Mouse (Mus musculus): ENCODE data around the gene Hip1r. TPM values are rescaled to one million over a fixed set of nuclear protein-coding genes. Genes with fewer than 3 reads are reported as not detected.
A peak's percentile ranks its signal among the peaks of the same experiment; 100 is the strongest.

The Hip1r gene
- polyA plus RNA-seq, 1 experiment from 2014 or later: 13.5 TPM

DNA sequence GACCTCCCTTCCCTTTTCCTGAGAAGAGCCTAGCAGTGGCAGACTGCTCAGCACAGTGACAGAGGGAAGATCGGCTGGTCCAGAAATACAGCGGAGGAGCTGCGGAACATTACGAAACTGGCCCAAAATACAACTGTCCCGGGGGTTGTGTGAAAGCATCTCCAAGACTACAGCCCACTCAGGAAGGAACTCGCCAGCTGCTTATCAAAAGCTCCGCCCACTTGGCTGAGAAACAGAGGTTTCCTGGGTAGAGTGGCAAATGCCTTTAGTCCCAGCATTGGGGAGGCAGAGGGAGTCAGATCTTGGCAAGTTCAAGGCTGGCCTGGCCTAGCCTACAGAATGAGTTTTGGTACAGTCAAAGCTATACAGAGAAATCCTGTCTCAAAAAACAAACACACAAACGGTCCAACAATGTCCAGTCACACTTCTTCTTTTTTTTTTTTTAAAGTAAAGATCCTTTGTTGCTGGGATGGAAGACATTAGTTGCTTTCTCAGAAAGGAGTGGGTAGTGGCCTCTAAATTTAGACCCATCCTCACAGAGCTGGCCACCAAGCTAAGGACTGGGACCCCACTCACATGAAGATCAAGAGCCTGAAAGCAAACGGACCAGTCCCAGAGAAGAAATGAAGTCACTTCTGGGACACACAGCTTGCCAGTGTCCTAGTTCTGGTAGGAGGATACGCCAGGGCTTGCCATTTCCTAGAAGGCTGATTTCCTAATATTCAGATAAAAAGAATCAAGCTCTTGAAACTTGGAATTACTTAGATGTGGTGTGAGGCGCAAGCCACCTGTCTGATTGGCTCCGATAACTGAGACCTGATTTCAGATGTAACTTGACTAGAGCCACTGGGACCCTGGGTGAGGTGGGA lies 46.2 kb downstream of the Hip1r start:
- Histone ChIP-seq H3K4me1 (ENCODE audit: insufficient read depth) (peaks cover 84% of the 10 kb centered on the region), H3K27ac (ENCODE audit: low read depth) (peak overlapping the region; percentile 72), H3K27me3 (ENCODE audit: insufficient read depth, low read length) (no peaks in the 10 kb centered on the region), H3K4me2 (ENCODE audit: low read depth, low read length) (peak overlapping the region; percentile 6), H3K9ac (replicated peaks) (peak overlapping the region; percentile 37; the same call in 1 of the 2 replicates), H3K4me3 (ENCODE audit: low read depth, low read length) (no peak overlapping the region), H3K36me3 (replicated peaks; ENCODE audit: insufficient read depth, low read length) (no peaks in the 10 kb centered on the region), H3K9me3 (ENCODE audit: low read length) (no peaks in the 10 kb centered on the region)
- TF ChIP-seq CTCF (IDR thresholded peaks at IDR 0.05; ENCODE audit: low read depth) (no peak), EP300 (IDR thresholded peaks at IDR 0.05; ENCODE audit: low read depth) (peak; percentile 54; the same call in 1 of the 2 replicates)
- 27% methylated on average over 12 of the region's 12 CpGs for WGBS (ENCODE audit: insufficient replicate concordance)
- ATAC-seq: peak; percentile 50
- DNase-seq: peak; percentile 69

DNA sequence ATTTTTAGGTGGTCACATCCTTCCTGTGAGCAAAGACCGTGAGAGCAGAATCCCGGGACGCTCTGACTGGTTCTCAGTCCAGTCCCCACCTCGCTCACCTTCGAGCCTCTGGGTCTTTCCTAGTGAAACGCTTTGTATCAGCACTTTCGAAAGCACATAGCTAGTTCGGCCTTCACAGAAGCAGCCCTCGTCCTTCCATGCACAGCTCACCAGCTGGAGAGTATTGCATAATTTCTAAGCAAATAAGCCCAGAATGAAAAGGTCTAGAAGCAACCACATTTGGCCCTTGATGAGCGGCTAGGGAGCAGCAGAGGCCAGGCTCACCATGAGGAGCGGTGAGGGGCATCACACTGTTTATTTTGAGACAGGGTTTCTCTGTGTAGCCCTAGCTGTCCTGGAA lies 47.7 kb downstream of the Hip1r start:
- ATAC-seq (peak; percentile 26), DNase-seq (no peak)
- Histone ChIP-seq H3K9ac (replicated peaks) (no peak overlapping the region), H3K27ac (ENCODE audit: low read depth) (peak overlapping the region; percentile 56), H3K27me3 (ENCODE audit: insufficient read depth, low read length) (no peaks in the 10 kb centered on the region), H3K4me3 (ENCODE audit: low read depth, low read length) (no peak overlapping the region), H3K4me1 (ENCODE audit: insufficient read depth) (peaks cover 91% of the 10 kb centered on the region), H3K36me3 (replicated peaks; ENCODE audit: insufficient read depth, low read length) (0 out of 2 replicates have a peak, but pooled peaks cover 1% of the 10 kb centered on the region), H3K9me3 (ENCODE audit: low read length) (no peaks in the 10 kb centered on the region), H3K4me2 (ENCODE audit: low read depth, low read length) (no peak overlapping the region)
- TF ChIP-seq CTCF (IDR thresholded peaks at IDR 0.05; ENCODE audit: low read depth) (no peak), EP300 (IDR thresholded peaks at IDR 0.05; ENCODE audit: low read depth) (0 out of 2 replicates have a peak, but pooled peaks have one; percentile 20)
- 53% methylated on average over 11 of the region's 11 CpGs for WGBS (ENCODE audit: insufficient replicate concordance)

DNA sequence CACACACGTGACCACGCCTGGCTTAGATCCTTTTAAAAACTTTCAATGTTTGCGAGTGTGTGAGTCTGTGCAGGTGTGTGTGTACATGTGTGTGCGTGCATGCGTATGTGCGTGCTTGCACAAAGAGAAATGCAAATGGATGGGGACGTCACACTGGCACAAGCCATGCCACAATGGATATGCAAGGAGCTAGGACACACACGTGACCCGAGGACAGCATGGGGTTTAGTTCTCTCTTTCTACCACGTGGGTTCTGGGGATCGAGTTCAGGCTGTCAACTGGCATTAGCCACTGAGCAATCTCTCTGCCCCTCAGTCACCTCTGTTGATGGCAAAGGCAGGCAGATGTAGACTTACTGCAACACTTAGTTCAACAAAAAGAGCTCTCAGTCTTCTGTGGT lies 48.3 kb downstream of the Hip1r start:
- ATAC-seq (no peak), DNase-seq (no peak)
- H3K4me2 ChIP-seq (ENCODE audit: low read depth, low read length): peak overlapping the region; percentile 64; the same call in 1 of the 2 replicates
- peak overlapping the region; percentile 45 for H3K9ac ChIP-seq (replicated peaks)
- H3K36me3 ChIP-seq (replicated peaks; ENCODE audit: insufficient read depth, low read length): 0 out of 2 replicates have a peak, but pooled peaks cover 5% of the 10 kb centered on the region
- TF ChIP-seq EP300 (IDR thresholded peaks at IDR 0.05; ENCODE audit: low read depth) (no peak), CTCF (IDR thresholded peaks at IDR 0.05; ENCODE audit: low read depth) (no peak)
- H3K4me3 ChIP-seq (ENCODE audit: low read depth, low read length): no peak overlapping the region; the same call in 1 of the 2 replicates
- peaks cover 91% of the 10 kb centered on the region for H3K4me1 ChIP-seq (ENCODE audit: insufficient read depth)
- H3K9me3 ChIP-seq (ENCODE audit: low read length): no peaks in the 10 kb centered on the region
- 62% methylated on average over 11 of the region's 11 CpGs for WGBS (ENCODE audit: insufficient replicate concordance)
- H3K27me3 ChIP-seq (ENCODE audit: insufficient read depth, low read length): no peaks in the 10 kb centered on the region
- H3K27ac ChIP-seq (ENCODE audit: low read depth): peak overlapping the region; percentile 56

DNA sequence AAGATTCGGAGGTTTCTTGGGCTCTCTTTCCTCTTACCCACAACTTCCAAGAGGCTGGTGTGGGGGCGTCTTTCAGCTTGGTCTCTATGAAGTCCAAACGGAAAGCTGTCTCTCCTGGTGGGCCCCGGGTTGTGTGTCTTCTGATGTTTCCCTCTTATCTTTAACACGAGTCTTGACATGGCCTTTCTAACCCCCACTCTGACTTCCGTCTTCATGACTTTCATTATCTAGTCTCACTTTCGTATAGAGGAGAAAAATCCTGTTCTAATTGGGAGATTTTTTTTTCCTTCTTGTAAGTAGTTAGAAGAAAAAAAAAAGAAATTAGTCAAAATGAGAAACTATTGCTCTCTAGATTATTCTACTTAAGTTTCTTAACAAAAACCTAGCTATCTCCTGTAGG lies 48.9 kb downstream of the Hip1r start:
- peak overlapping the region; percentile 45 for H3K9ac ChIP-seq (replicated peaks)
- WGBS (ENCODE audit: insufficient replicate concordance): 23% methylated on average over 7 of the region's 7 CpGs
- TF ChIP-seq CTCF (IDR thresholded peaks at IDR 0.05; ENCODE audit: low read depth) (no peak), EP300 (IDR thresholded peaks at IDR 0.05; ENCODE audit: low read depth) (no peak)
- ATAC-seq (no peak), DNase-seq (no peak)
- H3K27me3 ChIP-seq (ENCODE audit: insufficient read depth, low read length): no peaks in the 10 kb centered on the region
- H3K27ac ChIP-seq (ENCODE audit: low read depth): peak overlapping the region; percentile 56
- peak overlapping the region; percentile 7; the same call in 1 of the 2 replicates for H3K4me3 ChIP-seq (ENCODE audit: low read depth, low read length)
- no peaks in the 10 kb centered on the region for H3K9me3 ChIP-seq (ENCODE audit: low read length)
- H3K4me1 ChIP-seq (ENCODE audit: insufficient read depth): peaks cover 89% of the 10 kb centered on the region
- H3K36me3 ChIP-seq (replicated peaks; ENCODE audit: insufficient read depth, low read length): peaks cover 8% of the 10 kb centered on the region; the same call in 1 of the 2 replicates
- H3K4me2 ChIP-seq (ENCODE audit: low read depth, low read length): peak overlapping the region; percentile 64

DNA sequence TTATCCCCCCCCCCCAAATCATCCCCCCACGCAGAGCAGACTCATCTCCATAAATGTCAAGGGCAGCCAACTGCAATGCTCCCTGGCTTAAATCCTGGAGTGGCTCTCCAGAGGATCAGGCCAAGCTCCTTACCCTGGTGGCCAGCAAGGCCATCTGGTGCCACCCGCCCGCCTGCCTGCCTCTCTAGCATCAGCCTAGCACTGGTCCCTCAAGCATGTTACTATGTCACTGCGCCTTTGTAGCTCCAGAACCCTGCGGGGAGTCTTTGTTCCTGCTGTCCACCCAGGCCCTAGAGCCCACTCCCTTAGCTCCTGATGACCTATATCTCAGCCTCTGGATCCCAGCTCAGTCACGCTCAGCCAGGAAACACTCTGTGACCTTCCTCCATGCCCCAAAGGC lies 51.2 kb downstream of the Hip1r start:
- Histone ChIP-seq H3K4me3 (ENCODE audit: low read depth, low read length) (no peak overlapping the region), H3K27ac (ENCODE audit: low read depth) (peak overlapping the region; percentile 90)
- ATAC-seq: no peak

DNA sequence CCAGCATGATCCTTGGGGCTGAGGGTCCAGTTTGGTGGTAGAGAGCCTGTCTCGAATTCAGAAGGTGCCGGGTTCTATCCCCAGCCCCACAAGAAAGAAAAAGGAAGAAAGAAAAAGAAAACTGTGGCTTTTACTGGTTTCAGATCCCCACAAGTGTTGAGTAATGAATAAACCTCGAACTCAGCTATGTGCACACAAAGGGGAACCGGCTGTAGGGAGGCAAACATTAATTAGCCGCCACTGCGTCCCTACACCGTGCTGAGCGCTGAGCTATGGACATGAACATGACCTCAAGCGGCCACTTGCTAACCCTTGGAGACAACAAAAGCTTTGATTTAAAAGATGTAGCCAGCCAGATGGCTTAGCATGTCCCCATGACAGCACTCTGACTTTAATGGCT lies 51.7 kb downstream of the Hip1r start:
- Histone ChIP-seq H3K4me2 (ENCODE audit: low read depth, low read length) (peak overlapping the region; percentile 39; the same call in 1 of the 2 replicates), H3K9ac (replicated peaks) (0 out of 2 replicates have a peak overlapping the region, but pooled peaks have one; percentile 32), H3K4me3 (ENCODE audit: low read depth, low read length) (no peak overlapping the region), H3K27me3 (ENCODE audit: insufficient read depth, low read length) (no peaks in the 10 kb centered on the region), H3K27ac (ENCODE audit: low read depth) (peak overlapping the region; percentile 90), H3K36me3 (replicated peaks; ENCODE audit: insufficient read depth, low read length) (peaks cover 13% of the 10 kb centered on the region; the same call in 1 of the 2 replicates), H3K9me3 (ENCODE audit: low read length) (no peaks in the 10 kb centered on the region), H3K4me1 (ENCODE audit: insufficient read depth) (peaks cover 84% of the 10 kb centered on the region)
- ATAC-seq (peak; percentile 13), DNase-seq (no peak)
- 47% methylated on average over 9 of the region's 9 CpGs for WGBS (ENCODE audit: insufficient replicate concordance)
- TF ChIP-seq EP300 (IDR thresholded peaks at IDR 0.05; ENCODE audit: low read depth): no peak
- no peak for TF ChIP-seq CTCF (IDR thresholded peaks at IDR 0.05; ENCODE audit: low read depth)

More for the DNA sequence above, 51.2 kb downstream of the Hip1r start:
- Histone ChIP-seq H3K36me3 (replicated peaks; ENCODE audit: insufficient read depth, low read length) (peaks cover 13% of the 10 kb centered on the region; the same call in 1 of the 2 replicates), H3K4me1 (ENCODE audit: insufficient read depth) (peaks cover 86% of the 10 kb centered on the region), H3K27me3 (ENCODE audit: insufficient read depth, low read length) (no peaks in the 10 kb centered on the region), H3K9me3 (ENCODE audit: low read length) (no peaks in the 10 kb centered on the region), H3K9ac (replicated peaks) (0 out of 2 replicates have a peak overlapping the region, but pooled peaks have one; percentile 32), H3K4me2 (ENCODE audit: low read depth, low read length) (peak overlapping the region; percentile 1; the same call in 1 of the 2 replicates)
- DNase-seq: no peak
- TF ChIP-seq CTCF (IDR thresholded peaks at IDR 0.05; ENCODE audit: low read depth): no peak
- no peak for TF ChIP-seq EP300 (IDR thresholded peaks at IDR 0.05; ENCODE audit: low read depth)
- 78% methylated on average over 6 of the region's 6 CpGs for WGBS (ENCODE audit: insufficient replicate concordance)

Data from liver, postnatal 0 days (tissue).